Mouse (Mus musculus): Measurements from ENCODE around the gene Gm15217.

Gm15217 gene

DNA sequence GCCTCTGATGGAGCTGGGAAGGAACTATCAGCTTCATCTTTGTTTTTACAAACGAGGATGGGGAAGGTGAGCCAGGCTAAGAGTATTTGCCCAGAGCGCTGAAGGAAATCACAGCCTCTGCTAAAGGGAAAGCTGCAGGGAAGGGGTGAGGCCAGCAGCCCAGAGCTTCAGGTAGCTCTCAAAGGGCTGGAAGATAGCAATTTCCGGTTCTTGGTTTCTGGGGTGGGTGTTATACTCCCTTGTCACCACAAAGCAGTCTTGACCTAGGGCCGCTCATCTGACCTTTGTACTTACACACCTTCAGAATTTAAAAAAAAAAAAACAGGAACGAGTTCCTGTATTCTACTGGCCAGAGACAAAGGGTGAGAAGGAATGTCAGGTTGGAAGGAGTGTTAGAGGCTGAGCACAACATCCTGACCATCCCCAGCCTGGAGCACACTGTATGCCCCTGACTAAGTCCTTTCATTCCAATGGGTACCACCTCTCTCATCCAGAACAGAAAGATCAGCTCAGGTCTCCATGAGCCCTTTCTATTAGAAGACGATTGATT, 12.5 kb downstream of the Gm15217 start:
- DNase-seq (ENCODE audit: low spot score) = no peak

DNA sequence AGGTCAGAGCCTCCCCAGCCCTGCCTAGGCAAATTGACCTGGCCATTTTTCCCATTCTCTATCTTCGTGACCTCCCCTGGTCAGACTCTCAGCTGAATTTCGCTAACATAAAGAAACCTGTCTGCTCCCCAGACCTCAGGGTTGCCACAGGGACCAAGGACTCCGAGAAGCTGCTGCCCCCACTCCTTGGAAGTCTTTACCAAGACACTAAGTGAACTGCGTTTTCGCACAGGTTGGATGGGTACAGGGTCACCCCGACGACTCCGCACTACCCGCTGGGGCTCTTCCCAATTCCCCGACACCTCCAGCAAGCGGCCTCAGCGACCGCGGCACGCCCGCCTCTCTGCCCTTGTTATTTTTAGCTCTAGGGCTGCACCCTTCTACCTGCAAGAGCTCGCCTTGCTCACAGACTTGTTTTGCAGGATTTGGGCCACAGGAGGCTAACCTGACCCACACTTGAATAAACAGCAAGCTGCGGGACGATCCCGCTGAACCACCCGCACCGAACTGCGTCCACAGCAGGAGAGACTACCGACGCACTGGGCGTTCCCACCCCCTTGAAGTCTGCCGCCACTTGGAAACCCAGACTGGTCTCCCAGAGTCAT, 19.0 kb downstream of the Gm15217 start:
- DNase-seq (ENCODE audit: low spot score) = no peak

DNA sequence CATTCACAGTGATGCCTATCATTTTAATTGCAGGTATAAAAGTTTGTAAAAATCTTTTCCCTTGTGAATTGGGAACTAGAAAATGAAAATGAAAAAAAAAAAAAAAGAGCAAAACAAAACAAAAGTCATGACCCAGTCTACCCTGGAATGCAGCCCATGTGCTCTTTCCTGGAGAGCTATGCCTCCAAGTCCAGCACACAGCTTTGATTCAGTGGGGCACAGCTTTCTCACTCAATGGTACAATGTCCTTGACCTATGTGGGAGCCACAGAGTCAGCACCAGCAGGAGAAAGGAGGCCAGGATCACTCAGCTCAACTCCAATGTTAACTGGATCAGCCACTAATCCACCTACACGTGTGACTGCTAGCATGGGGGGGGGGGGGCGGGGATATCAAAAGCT, 20.7 kb downstream of the Gm15217 start:
- no peak for DNase-seq (ENCODE audit: low spot score)

DNA sequence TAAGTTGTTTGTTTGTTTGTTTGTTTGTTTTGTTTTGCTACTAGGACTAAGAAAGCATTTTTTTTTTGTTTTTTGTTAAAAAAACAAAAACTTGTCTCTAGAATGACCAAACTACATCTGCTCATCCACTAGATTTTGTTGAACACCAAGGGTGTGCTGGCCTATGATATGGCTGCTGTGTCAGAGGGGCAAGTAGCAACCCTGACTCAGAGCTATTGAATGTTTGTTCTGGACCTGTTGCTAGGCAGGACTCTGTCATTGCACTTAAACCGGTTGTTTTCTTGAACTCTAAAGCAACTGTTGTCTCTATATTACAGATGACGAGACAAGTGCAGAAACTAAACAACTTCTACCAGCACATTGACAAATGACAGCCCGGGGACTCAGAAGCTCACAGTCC, 29.1 kb downstream of the Gm15217 start:
- DNase-seq (ENCODE audit: low spot score) = no peak

DNA sequence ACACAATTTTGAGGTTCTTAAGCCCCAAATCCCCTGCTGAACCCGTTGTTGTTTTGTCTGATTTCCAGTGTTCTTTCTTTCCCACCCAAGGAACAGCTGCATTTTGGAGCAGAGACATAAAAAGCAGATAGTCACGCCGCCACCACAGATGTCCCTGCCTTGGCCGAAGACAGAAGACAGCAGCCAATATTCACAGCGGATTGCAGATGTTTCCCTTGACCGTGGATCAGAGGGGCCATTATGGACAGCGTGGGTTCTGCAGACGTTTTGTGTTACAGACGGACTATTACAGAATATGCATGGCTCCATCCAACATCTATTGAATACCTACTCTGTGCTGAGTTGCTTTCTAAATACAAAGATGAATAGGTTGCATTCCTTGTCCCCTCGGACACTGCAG, 29.8 kb downstream of the Gm15217 start:
- no peak for DNase-seq (ENCODE audit: low spot score)

DNA sequence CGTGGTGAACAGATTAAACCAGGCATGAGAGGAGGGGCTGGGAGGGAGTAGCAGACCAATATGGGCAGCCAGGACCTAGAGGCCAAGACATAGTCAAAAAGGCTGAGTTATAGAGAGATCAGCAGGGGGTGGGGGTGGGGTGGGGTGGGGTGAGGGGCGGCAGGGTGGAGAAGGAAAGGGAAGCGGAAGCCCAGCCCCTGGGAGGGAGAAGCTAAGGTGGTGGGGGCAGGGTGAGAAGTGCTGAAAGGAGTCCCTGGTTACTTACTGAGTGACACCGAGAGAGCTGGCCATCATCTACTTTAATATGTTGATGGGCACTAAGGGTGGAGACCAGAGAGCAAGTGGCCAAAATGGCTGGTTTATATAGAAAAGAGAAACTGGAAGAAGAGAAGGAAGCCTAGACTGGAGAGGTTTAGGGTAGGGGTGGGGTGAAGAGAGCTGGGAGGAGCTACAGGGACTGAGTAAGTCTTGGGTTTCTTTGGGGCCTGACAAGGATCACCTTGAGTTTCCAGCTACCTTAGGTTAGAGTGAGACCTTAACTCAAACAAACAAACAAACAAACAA, 31.4 kb downstream of the Gm15217 start:
- no peak for DNase-seq (ENCODE audit: low spot score)

DNA sequence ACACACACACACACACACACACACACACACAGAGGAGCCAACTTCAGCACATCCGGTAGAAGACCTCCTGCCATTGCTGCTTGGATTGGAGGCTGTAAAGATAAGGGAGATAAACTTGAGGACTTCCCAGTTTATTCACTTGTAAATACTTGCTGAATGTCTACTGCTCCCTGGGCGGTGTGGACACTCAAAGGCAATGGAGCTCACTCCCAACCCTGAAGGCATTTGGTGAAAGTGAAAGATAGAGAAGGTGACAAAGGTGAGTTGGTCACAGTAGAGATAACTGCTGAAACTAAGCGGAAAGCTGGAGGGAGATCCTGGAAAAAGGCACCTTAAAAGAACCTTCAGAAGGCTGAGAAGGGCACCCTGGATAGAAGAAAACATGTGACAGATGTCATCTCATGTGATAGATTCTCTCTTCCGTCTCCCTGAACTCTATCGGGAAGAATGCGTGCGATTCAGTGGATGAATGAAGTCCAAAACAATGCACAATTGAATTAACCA, 33.3 kb downstream of the Gm15217 start:
- no peak for DNase-seq (ENCODE audit: low spot score)

DNA sequence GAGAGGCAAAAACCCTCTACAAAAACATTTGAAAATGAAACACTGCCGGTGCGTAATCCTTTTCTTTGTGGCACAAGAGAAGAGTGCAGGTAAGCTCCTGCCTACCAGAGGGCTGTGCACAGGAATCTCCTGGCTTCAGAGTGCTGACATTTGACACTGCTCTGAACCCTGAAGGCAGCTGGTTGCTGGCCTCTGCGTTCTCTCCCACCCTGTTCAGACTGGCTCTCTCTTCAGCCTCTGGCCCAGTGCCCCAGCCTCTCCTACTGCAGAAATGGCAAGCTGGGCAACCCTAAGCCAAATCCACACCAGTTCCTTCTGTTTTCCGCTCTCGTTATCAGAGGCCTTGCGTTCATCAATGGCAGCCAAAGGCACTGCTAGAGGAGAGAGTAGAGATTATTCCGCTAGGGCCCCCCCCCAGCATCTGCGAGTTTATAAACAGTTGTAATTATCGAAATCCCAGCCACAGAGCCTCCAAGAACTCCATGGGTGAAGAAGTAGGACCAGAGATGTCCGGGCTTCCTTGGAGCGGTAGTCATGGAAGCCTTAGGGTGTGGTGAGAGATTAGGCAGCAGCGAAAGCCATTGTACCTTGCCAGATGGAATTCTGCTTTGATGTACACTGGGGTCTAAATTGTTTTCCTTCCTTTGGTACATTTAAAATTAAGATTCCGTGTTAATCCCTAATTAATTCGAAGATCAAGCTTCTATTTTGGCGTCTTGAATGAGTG, 39.3 kb downstream of the Gm15217 start:
- no peak for DNase-seq (ENCODE audit: low spot score)

DNA sequence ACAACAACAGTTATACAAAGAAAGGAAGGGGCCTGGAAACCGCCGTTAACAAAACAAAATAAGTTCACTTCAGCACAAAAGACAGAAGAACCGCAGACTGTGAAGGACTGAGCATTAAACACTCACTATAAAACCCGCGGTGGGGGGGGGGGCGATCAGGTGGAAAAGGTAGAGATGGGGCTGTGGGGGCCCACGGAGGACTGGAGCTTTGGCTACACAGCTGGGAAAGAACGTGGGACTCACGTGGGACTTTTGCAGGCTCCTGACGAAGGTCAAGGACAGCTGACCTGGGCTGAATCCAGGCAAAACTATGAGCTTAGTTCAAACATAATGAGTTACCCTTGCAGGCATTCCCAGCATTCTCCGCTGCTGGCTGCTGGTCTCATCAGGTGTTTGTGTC, 40.1 kb downstream of the Gm15217 start:
- DNase-seq (ENCODE audit: low spot score) = no peak

DNA sequence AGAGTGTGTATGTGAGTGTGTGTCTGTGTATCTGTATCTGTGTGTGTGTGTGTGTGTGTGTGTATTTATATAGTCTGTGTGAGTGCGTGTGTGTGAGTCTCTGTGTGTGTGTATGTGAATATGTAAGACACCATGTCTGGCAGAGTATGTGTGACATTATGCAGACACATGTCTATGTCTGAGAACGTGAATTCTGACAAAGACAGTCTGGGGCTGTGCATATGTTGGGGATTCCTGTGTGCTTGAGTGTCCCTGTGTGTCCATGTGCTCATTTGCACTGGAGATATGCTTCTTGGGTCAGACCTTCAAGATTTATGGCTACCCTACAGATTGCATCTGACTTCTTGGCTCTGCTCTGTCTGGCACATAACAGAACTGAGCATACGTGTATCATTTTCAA, 42.6 kb downstream of the Gm15217 start:
- DNase-seq (ENCODE audit: low spot score) = no peak

DNA sequence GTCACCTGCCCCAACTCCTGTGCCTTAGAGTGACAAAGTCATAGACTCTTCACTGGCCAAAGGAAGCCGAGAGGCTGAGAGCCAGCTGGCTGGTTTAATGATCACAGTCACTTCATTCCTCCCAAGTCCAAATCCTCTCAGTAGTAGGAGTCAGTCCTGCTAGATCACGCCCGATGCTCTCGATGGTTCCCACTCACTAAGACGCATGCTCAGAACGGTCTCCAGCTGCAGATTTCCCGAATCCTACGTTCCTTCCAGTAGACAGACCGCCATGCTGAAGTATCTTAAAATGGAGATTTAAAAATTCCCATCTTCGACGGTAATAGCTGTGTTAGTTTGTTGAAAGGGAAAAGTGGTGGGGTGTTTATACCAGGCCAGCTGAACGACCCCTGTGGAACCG, 48.0 kb downstream of the Gm15217 start:
- DNase-seq (ENCODE audit: low spot score) = no peak

DNA sequence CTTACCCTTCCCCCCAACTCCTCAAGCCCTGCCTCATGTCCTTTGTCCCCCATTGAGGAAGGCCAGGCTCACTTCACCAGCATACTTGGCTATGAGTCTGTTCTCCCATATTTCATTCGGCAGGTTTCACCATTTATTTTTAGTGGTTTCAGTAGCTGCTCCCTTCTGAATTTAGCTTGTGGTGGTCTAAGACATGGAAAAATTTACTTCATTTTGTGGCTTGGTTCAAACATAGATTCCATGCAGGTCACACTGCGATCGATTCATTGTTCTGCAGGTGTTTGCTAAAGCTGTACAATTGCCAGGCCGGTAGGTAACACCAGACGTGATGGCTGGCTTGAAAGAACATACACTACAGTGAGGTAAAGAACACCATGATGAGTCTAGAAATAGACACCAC, 51.0 kb downstream of the Gm15217 start:
- DNase-seq (ENCODE audit: low spot score) = no peak
